Mouse (Mus musculus) intestine, embryonic 16.5 days (tissue): ENCODE results near the gene Bud23. TPM values are rescaled to one million over a fixed set of nuclear protein-coding genes. Genes with fewer than 3 reads are reported as not detected.

Source experiments
- ATAC-seq: fragments of 200-750 bp; cut with Nextera tagmentation; 2 replicates; pipeline ENCODE4 v1.8.0; 2017; ENCODE audit warnings: moderate TSS enrichment, moderate library complexity
- H3K27ac ChIP-seq: fragments of 300-500 bp; sonication (generic); 2 replicates; pipeline ENCODE4 v1.5.1; 2014; ENCODE audit warnings: mild to moderate bottlenecking, low read length
- H3K27me3 ChIP-seq: fragments of 300-500 bp; sonication (generic); replicated peaks from 2 replicates; pipeline ENCODE4 v1.6.1; 2014; ENCODE audit warnings: low read length, control low read depth, mixed read lengths; ENCODE audit not compliant: control insufficient read depth, insufficient read depth
- H3K36me3 ChIP-seq: fragments of 300-500 bp; sonication (generic); 2 replicates; pipeline ENCODE4 v1.6.1; 2014; ENCODE audit warnings: low read length, control low read depth; ENCODE audit not compliant: control insufficient read depth, insufficient read depth
- H3K4me1 ChIP-seq: fragments of 300-500 bp; sonication (generic); 2 replicates; pipeline ENCODE4 v1.6.1; 2014; ENCODE audit warnings: low read length, control low read depth, mixed read lengths; ENCODE audit not compliant: control insufficient read depth, insufficient read depth
- H3K4me2 ChIP-seq: fragments of 300-500 bp; sonication (generic); 2 replicates; pipeline ENCODE4 v1.6.1; 2014; ENCODE audit warnings: low read depth, low read length, control low read depth
- H3K4me3 ChIP-seq: fragments of 300-500 bp; sonication (generic); 2 replicates; pipeline ENCODE4 v1.5.1; 2014; ENCODE audit warnings: mild to moderate bottlenecking, low read length
- H3K9ac ChIP-seq: fragments of 300-500 bp; sonication (generic); 2 replicates; pipeline ENCODE4 v1.6.1; 2014; ENCODE audit warnings: low read depth, low read length
- H3K9me3 ChIP-seq: fragments of 300-500 bp; sonication (generic); 2 replicates; pipeline ENCODE4 v1.6.1; 2016; ENCODE audit warnings: low read length, control low read depth; ENCODE audit not compliant: control insufficient read depth
- WGBS: fragments of 180-500 bp; shearing (Covaris S2); extraction: QIAGEN DNeasy Blood & Tissue Kit; methylation state at CpG from one replicate; pipeline ENCODE4 v1.1.7; 2014; 5-methylcytosine and 5-hydroxymethylcytosine counted together
- polyA plus RNA-seq: library from polyadenylated mRNA; unstranded; fragments of >200 nt; fragmentation: Nextera tagmentation; extraction: Ambion mirVana; gene quantifications from 2 replicates; pipeline ENCODE4 v1.2.1, GENCODE M21; 2015

Bud23 gene
- polyA plus RNA-seq, 1 experiment from 2014 or later = 109 TPM

GRCm38 (mm10) chr5:135075655-135076054, 10.9 kb upstream of the Bud23 start:
- peaks cover 22% of the 10 kb centered on the region for H3K4me1 ChIP-seq
- H3K9me3 ChIP-seq = no peaks in the 10 kb centered on the region
- ATAC-seq = no peak
- H3K4me3 ChIP-seq = no peak overlapping the region
- H3K9ac ChIP-seq = no peak overlapping the region
- no peaks in the 10 kb centered on the region for H3K27me3 ChIP-seq
- H3K36me3 ChIP-seq = no peaks in the 10 kb centered on the region
- H3K27ac ChIP-seq = no peak overlapping the region
- WGBS = 66% methylated on average over 4 of the region's 4 CpGs
- H3K4me2 ChIP-seq = no peak overlapping the region

GRCm38 (mm10) chr5:135073349-135074150, 8.8 kb upstream of the Bud23 start:
- Histone ChIP-seq H3K36me3 (no peaks in the 10 kb centered on the region), H3K4me3 (no peak overlapping the region), H3K27ac (no peak overlapping the region), H3K9me3 (no peaks in the 10 kb centered on the region), H3K27me3 (no peaks in the 10 kb centered on the region), H3K9ac (peak overlapping the region; percentile 48), H3K4me2 (0 out of 2 replicates have a peak overlapping the region, but pooled peaks have one; percentile 9), H3K4me1 (peaks cover 21% of the 10 kb centered on the region)
- no peak for ATAC-seq
- WGBS = 42% methylated on average over 26 of the region's 26 CpGs

GRCm38 (mm10) chr5:135072720-135073119, 8.0 kb upstream of the Bud23 start:
- WGBS = 66% methylated on average over 6 of the region's 6 CpGs
- H3K4me2 ChIP-seq = no peak overlapping the region
- H3K27me3 ChIP-seq = no peaks in the 10 kb centered on the region
- peaks cover 19% of the 10 kb centered on the region for H3K4me1 ChIP-seq
- H3K9ac ChIP-seq = no peak overlapping the region
- no peaks in the 10 kb centered on the region; the same call in 1 of the 2 replicates for H3K9me3 ChIP-seq
- no peaks in the 10 kb centered on the region; the same call in 1 of the 2 replicates for H3K36me3 ChIP-seq
- ATAC-seq = no peak
- no peak overlapping the region for H3K27ac ChIP-seq
- H3K4me3 ChIP-seq = no peak overlapping the region

- Histone ChIP-seq H3K9ac (no peak overlapping the region), H3K4me1 (peaks cover 14% of the 10 kb centered on the region), H3K27me3 (no peaks in the 10 kb centered on the region), H3K27ac (no peak overlapping the region), H3K9me3 (no peaks in the 10 kb centered on the region; the same call in 1 of the 2 replicates), H3K4me3 (no peak overlapping the region), H3K4me2 (no peak overlapping the region), H3K36me3 (no peaks in the 10 kb centered on the region; the same call in 1 of the 2 replicates)
- ATAC-seq = no peak
- WGBS = 100% methylated on average over 2 of the region's 2 CpGs
These were observed 7.3 kb upstream of the Bud23 start for GRCm38 (mm10) chr5:135072061-135072460.

- WGBS = 75% methylated on average over 3 of the region's 3 CpGs
- H3K4me3 ChIP-seq = no peak overlapping the region
These were observed 5.7 kb upstream of the Bud23 start for GRCm38 (mm10) chr5:135070448-135070847.

GRCm38 (mm10) chr5:135066008-135066407, 1.2 kb upstream of the Bud23 start:
- no peaks in the 10 kb centered on the region; the same call in 1 of the 2 replicates for H3K9me3 ChIP-seq
- H3K9ac ChIP-seq = no peak overlapping the region
- no peak overlapping the region for H3K4me3 ChIP-seq
- H3K4me1 ChIP-seq = peaks cover 10% of the 10 kb centered on the region; the same call in 1 of the 2 replicates
- H3K36me3 ChIP-seq = no peaks in the 10 kb centered on the region; the same call in 1 of the 2 replicates
- no peaks in the 10 kb centered on the region for H3K27me3 ChIP-seq
- 88% methylated on average over 3 of the region's 3 CpGs for WGBS
- no peak overlapping the region for H3K4me2 ChIP-seq
- no peak overlapping the region for H3K27ac ChIP-seq
- no peak for ATAC-seq

More at GRCm38 (mm10) chr5:135070448-135070847, 5.7 kb upstream of the Bud23 start:
- Histone ChIP-seq H3K9ac (no peak overlapping the region), H3K9me3 (no peaks in the 10 kb centered on the region; the same call in 1 of the 2 replicates), H3K36me3 (no peaks in the 10 kb centered on the region; the same call in 1 of the 2 replicates), H3K27me3 (no peaks in the 10 kb centered on the region), H3K4me2 (no peak overlapping the region), H3K4me1 (peaks cover 10% of the 10 kb centered on the region), H3K27ac (no peak overlapping the region)
- no peak for ATAC-seq

GRCm38 (mm10) chr5:135064382-135064766, 385 bp downstream of the Bud23 start:
- Histone ChIP-seq H3K4me1 (peaks cover 10% of the 10 kb centered on the region; the same call in 1 of the 2 replicates), H3K4me3 (peak overlapping the region; percentile 93), H3K27me3 (no peaks in the 10 kb centered on the region), H3K9me3 (no peaks in the 10 kb centered on the region; the same call in 1 of the 2 replicates), H3K4me2 (peak overlapping the region; percentile 87), H3K36me3 (peaks cover 8% of the 10 kb centered on the region), H3K27ac (peak overlapping the region; percentile 73), H3K9ac (peak overlapping the region; percentile 91)
- ATAC-seq = peak; percentile 71
- 2% methylated on average over 40 of the region's 40 CpGs for WGBS

- peak within 1 kb of the TSS; percentile 93 for H3K4me3 ChIP-seq
- H3K27ac ChIP-seq = peak within 1 kb of the TSS; percentile 73
- H3K4me2 ChIP-seq = peak within 1 kb of the TSS; percentile 87
- H3K9me3 ChIP-seq = no peaks in the 10 kb centered on the region; the same call in 1 of the 2 replicates
- peaks cover 10% of the 10 kb centered on the region; the same call in 1 of the 2 replicates for H3K4me1 ChIP-seq
- H3K36me3 ChIP-seq = peaks cover 8% of the 10 kb centered on the region
- 0% methylated on average over 52 of the region's 52 CpGs for WGBS
- peak; percentile 98 for ATAC-seq
- no peaks in the 10 kb centered on the region for H3K27me3 ChIP-seq
- H3K9ac ChIP-seq = peak within 1 kb of the TSS; percentile 91
These were observed 954 bp downstream of the Bud23 start, which contains the start of gene Dnajc30 for GRCm38 (mm10) chr5:135063629-135064381. Gene Dnajc30, plus strand, starts transcription at chr5:135064202.

GRCm38 (mm10) chr5:135053356-135053755, 11.4 kb downstream of the Bud23 start:
- Histone ChIP-seq H3K36me3 (peaks cover 9% of the 10 kb centered on the region), H3K4me1 (no peaks in the 10 kb centered on the region), H3K27ac (no peak overlapping the region), H3K9me3 (no peaks in the 10 kb centered on the region), H3K9ac (no peak overlapping the region), H3K4me3 (no peak overlapping the region), H3K4me2 (no peak overlapping the region), H3K27me3 (no peaks in the 10 kb centered on the region)
- no peak for ATAC-seq
- 89% methylated on average over 12 of the region's 12 CpGs for WGBS
